Mouse (Mus musculus) bone marrow macrophage, adult 2 months (primary cell): ENCODE data around the gene Kat6b.

Source experiments
- CTCF ChIP-seq: IDR thresholded peaks from 2 replicates; pipeline ENCODE4 v1.5.1; 2012; ENCODE audit warnings: low read depth, mild to moderate bottlenecking, low read length, moderate library complexity
- POLR2A ChIP-seq: IDR thresholded peaks from 2 replicates; pipeline ENCODE4 v1.6.1; 2012; ENCODE audit warnings: mild to moderate bottlenecking, low read depth, low read length, borderline replicate concordance

GRCm38 (mm10) chr14:21523234-21523633 lies 42.0 kb downstream of the Kat6b start:
- TF ChIP-seq CTCF, result no peak
- no peak for TF ChIP-seq POLR2A
